Mouse (Mus musculus): ENCODE data around the gene Arhgap35. TPM values are rescaled to one million over a fixed set of nuclear protein-coding genes. Genes with fewer than 3 reads are reported as not detected.

The Arhgap35 gene
- polyA plus RNA-seq, 1 experiment from 2014 or later: 31.0 TPM

GRCm38 (mm10) chr7:16587649-16588048, 27.1 kb downstream of the Arhgap35 start:
- Histone ChIP-seq H3K9ac (ENCODE audit: low read length) (no peak overlapping the region), H3K9me3 (ENCODE audit: control insufficient read depth, low read length) (no peaks in the 10 kb centered on the region), H3K4me1 (ENCODE audit: control insufficient read depth, insufficient read depth, low read length) (peaks cover 2% of the 10 kb centered on the region; the same call in 1 of the 2 replicates), H3K27me3 (ENCODE audit: control insufficient read depth, insufficient read depth, low read length) (no peaks in the 10 kb centered on the region), H3K36me3 (ENCODE audit: control insufficient read depth, insufficient read depth, low read length) (no peaks in the 10 kb centered on the region), H3K4me3 (ENCODE audit: low read depth, low read length) (no peak overlapping the region), H3K4me2 (ENCODE audit: low read depth, severe bottlenecking) (no peak overlapping the region), H3K27ac (replicated peaks; ENCODE audit: low read depth, low read length) (no peak overlapping the region)
- 90% methylated on average over 3 of the region's 3 CpGs for WGBS
- ATAC-seq (ENCODE audit: insufficient number of reproducible peaks, low FRiP score, low TSS enrichment, low read depth): no peak
- DNase-seq (ENCODE audit: low spot score): no peak

GRCm38 (mm10) chr7:16584384-16584783, 30.4 kb downstream of the Arhgap35 start:
- H3K4me3 ChIP-seq (ENCODE audit: low read depth, low read length): no peak overlapping the region

GRCm38 (mm10) chr7:16583775-16584174, 31.0 kb downstream of the Arhgap35 start:
- 85% methylated on average over 1 of the region's 1 CpGs for WGBS
- Histone ChIP-seq H3K27ac (replicated peaks; ENCODE audit: low read depth, low read length) (no peak overlapping the region), H3K36me3 (ENCODE audit: control insufficient read depth, insufficient read depth, low read length) (no peaks in the 10 kb centered on the region), H3K4me1 (ENCODE audit: control insufficient read depth, insufficient read depth, low read length) (peaks cover 6% of the 10 kb centered on the region), H3K9me3 (ENCODE audit: control insufficient read depth, low read length) (no peaks in the 10 kb centered on the region), H3K27me3 (ENCODE audit: control insufficient read depth, insufficient read depth, low read length) (no peaks in the 10 kb centered on the region), H3K4me3 (ENCODE audit: low read depth, low read length) (no peak overlapping the region), H3K9ac (ENCODE audit: low read length) (no peak overlapping the region), H3K4me2 (ENCODE audit: low read depth, severe bottlenecking) (no peak overlapping the region)
- no peak for DNase-seq (ENCODE audit: low spot score)
- no peak for ATAC-seq (ENCODE audit: insufficient number of reproducible peaks, low FRiP score, low TSS enrichment, low read depth)

More at GRCm38 (mm10) chr7:16584384-16584783, 30.4 kb downstream of the Arhgap35 start:
- no peak overlapping the region for H3K9ac ChIP-seq (ENCODE audit: low read length)
- no peak overlapping the region for H3K27ac ChIP-seq (replicated peaks; ENCODE audit: low read depth, low read length)
- ATAC-seq (ENCODE audit: insufficient number of reproducible peaks, low FRiP score, low TSS enrichment, low read depth) (no peak), DNase-seq (ENCODE audit: low spot score) (no peak)
- no peak overlapping the region for H3K4me2 ChIP-seq (ENCODE audit: low read depth, severe bottlenecking)
- H3K9me3 ChIP-seq (ENCODE audit: control insufficient read depth, low read length): no peaks in the 10 kb centered on the region
- peaks cover 6% of the 10 kb centered on the region for H3K4me1 ChIP-seq (ENCODE audit: control insufficient read depth, insufficient read depth, low read length)
- H3K27me3 ChIP-seq (ENCODE audit: control insufficient read depth, insufficient read depth, low read length): no peaks in the 10 kb centered on the region
- H3K36me3 ChIP-seq (ENCODE audit: control insufficient read depth, insufficient read depth, low read length): no peaks in the 10 kb centered on the region

GRCm38 (mm10) chr7:16582299-16582698, 32.5 kb downstream of the Arhgap35 start:
- Histone ChIP-seq H3K36me3 (ENCODE audit: control insufficient read depth, insufficient read depth, low read length) (no peaks in the 10 kb centered on the region), H3K9ac (ENCODE audit: low read length) (no peak overlapping the region), H3K4me2 (ENCODE audit: low read depth, severe bottlenecking) (no peak overlapping the region), H3K9me3 (ENCODE audit: control insufficient read depth, low read length) (no peaks in the 10 kb centered on the region), H3K4me3 (ENCODE audit: low read depth, low read length) (no peak overlapping the region), H3K27ac (replicated peaks; ENCODE audit: low read depth, low read length) (no peak overlapping the region), H3K27me3 (ENCODE audit: control insufficient read depth, insufficient read depth, low read length) (no peaks in the 10 kb centered on the region), H3K4me1 (ENCODE audit: control insufficient read depth, insufficient read depth, low read length) (peaks cover 6% of the 10 kb centered on the region)
- no peak for ATAC-seq (ENCODE audit: insufficient number of reproducible peaks, low FRiP score, low TSS enrichment, low read depth)
- DNase-seq (ENCODE audit: low spot score): no peak
- WGBS: 76% methylated on average over 3 of the region's 3 CpGs

GRCm38 (mm10) chr7:16581276-16582100, 33.3 kb downstream of the Arhgap35 start:
- no peak for ATAC-seq (ENCODE audit: insufficient number of reproducible peaks, low FRiP score, low TSS enrichment, low read depth)

GRCm38 (mm10) chr7:16576719-16577118, 38.1 kb downstream of the Arhgap35 start:
- Histone ChIP-seq H3K9ac (ENCODE audit: low read length) (no peak overlapping the region), H3K27me3 (ENCODE audit: control insufficient read depth, insufficient read depth, low read length) (no peaks in the 10 kb centered on the region), H3K4me1 (ENCODE audit: control insufficient read depth, insufficient read depth, low read length) (peaks cover 5% of the 10 kb centered on the region; the same call in 1 of the 2 replicates), H3K27ac (replicated peaks; ENCODE audit: low read depth, low read length) (no peak overlapping the region), H3K4me2 (ENCODE audit: low read depth, severe bottlenecking) (no peak overlapping the region), H3K4me3 (ENCODE audit: low read depth, low read length) (no peak overlapping the region), H3K36me3 (ENCODE audit: control insufficient read depth, insufficient read depth, low read length) (no peaks in the 10 kb centered on the region), H3K9me3 (ENCODE audit: control insufficient read depth, low read length) (no peaks in the 10 kb centered on the region)
- ATAC-seq (ENCODE audit: insufficient number of reproducible peaks, low FRiP score, low TSS enrichment, low read depth) (no peak), DNase-seq (ENCODE audit: low spot score) (no peak)
- 61% methylated on average over 1 of the region's 1 CpGs for WGBS

More at GRCm38 (mm10) chr7:16581276-16582100, 33.3 kb downstream of the Arhgap35 start:
- WGBS: 58% methylated on average over 13 of the region's 13 CpGs
- Histone ChIP-seq H3K36me3 (ENCODE audit: control insufficient read depth, insufficient read depth, low read length) (no peaks in the 10 kb centered on the region), H3K4me2 (ENCODE audit: low read depth, severe bottlenecking) (no peak overlapping the region), H3K9me3 (ENCODE audit: control insufficient read depth, low read length) (no peaks in the 10 kb centered on the region), H3K27me3 (ENCODE audit: control insufficient read depth, insufficient read depth, low read length) (no peaks in the 10 kb centered on the region), H3K9ac (ENCODE audit: low read length) (no peak overlapping the region), H3K4me1 (ENCODE audit: control insufficient read depth, insufficient read depth, low read length) (peaks cover 6% of the 10 kb centered on the region), H3K4me3 (ENCODE audit: low read depth, low read length) (no peak overlapping the region), H3K27ac (replicated peaks; ENCODE audit: low read depth, low read length) (no peak overlapping the region)
- DNase-seq (ENCODE audit: low spot score): peak; percentile 28

GRCm38 (mm10) chr7:16571191-16571590, 43.6 kb downstream of the Arhgap35 start:
- Histone ChIP-seq H3K36me3 (ENCODE audit: control insufficient read depth, insufficient read depth, low read length) (no peaks in the 10 kb centered on the region), H3K9me3 (ENCODE audit: control insufficient read depth, low read length) (no peaks in the 10 kb centered on the region), H3K27me3 (ENCODE audit: control insufficient read depth, insufficient read depth, low read length) (no peaks in the 10 kb centered on the region), H3K27ac (replicated peaks; ENCODE audit: low read depth, low read length) (no peak overlapping the region), H3K9ac (ENCODE audit: low read length) (no peak overlapping the region), H3K4me2 (ENCODE audit: low read depth, severe bottlenecking) (no peak overlapping the region), H3K4me3 (ENCODE audit: low read depth, low read length) (no peak overlapping the region), H3K4me1 (ENCODE audit: control insufficient read depth, insufficient read depth, low read length) (0 out of 2 replicates have a peak, but pooled peaks cover 4% of the 10 kb centered on the region)
- 27% methylated on average over 1 of the region's 1 CpGs for WGBS
- ATAC-seq (ENCODE audit: insufficient number of reproducible peaks, low FRiP score, low TSS enrichment, low read depth) (no peak), DNase-seq (ENCODE audit: low spot score) (no peak)

GRCm38 (mm10) chr7:16570737-16571136, 44.1 kb downstream of the Arhgap35 start:
- H3K4me1 ChIP-seq (ENCODE audit: control insufficient read depth, insufficient read depth, low read length): 0 out of 2 replicates have a peak, but pooled peaks cover 4% of the 10 kb centered on the region
- no peaks in the 10 kb centered on the region for H3K9me3 ChIP-seq (ENCODE audit: control insufficient read depth, low read length)
- H3K4me3 ChIP-seq (ENCODE audit: low read depth, low read length): no peak overlapping the region
- no peak for DNase-seq (ENCODE audit: low spot score)
- 93% methylated on average over 1 of the region's 1 CpGs for WGBS
- ATAC-seq (ENCODE audit: insufficient number of reproducible peaks, low FRiP score, low TSS enrichment, low read depth): no peak
- no peak overlapping the region for H3K9ac ChIP-seq (ENCODE audit: low read length)
- no peaks in the 10 kb centered on the region for H3K27me3 ChIP-seq (ENCODE audit: control insufficient read depth, insufficient read depth, low read length)
- H3K27ac ChIP-seq (replicated peaks; ENCODE audit: low read depth, low read length): no peak overlapping the region
- H3K36me3 ChIP-seq (ENCODE audit: control insufficient read depth, insufficient read depth, low read length): no peaks in the 10 kb centered on the region
- no peak overlapping the region for H3K4me2 ChIP-seq (ENCODE audit: low read depth, severe bottlenecking)
